Comparison of ENCODE assay signal across 24 mouse cellular contexts in the genomic region with DNA sequence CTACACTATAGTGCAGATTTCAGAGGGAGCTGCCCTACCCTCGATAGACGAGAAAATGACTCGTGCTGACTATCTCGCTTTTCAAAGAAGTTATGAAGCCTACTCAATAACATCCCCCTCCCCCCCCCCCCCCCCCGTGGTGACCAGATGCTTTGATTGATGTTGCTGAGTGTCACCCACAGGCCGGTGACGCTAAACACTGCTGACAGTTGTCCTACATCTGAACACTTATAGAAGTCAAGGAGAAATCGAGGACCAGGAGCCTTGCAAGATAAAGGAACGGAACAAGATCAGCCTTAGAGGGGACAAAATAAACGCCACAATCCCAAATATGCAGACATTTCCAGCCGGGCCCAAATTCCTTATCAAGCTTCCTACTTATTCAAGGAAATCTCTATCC.
"Had no signal": no experiment of that assay in that cellular context is flagged by ENCODE, and none has a peak within 500 bp of the region (broad histone marks: within the 10 kb centered on the region; RNA-seq: fewer than 3 reads in every experiment).

No protein-coding gene starts in this region.

- H3K9me3 ChIP-seq: heart, embryonic 13.5 days; heart, embryonic 15.5 days; hindbrain, embryonic 12.5 days; limb, embryonic 10.5 days; limb, embryonic 12.5 days had no signal

- H3K4me1 ChIP-seq: limb, embryonic 10.5 days; limb, embryonic 12.5 days had no signal

- H3K9ac ChIP-seq: heart, embryonic 13.5 days; heart, embryonic 15.5 days; hindbrain, embryonic 12.5 days; hindbrain, embryonic 14.5 days; limb, embryonic 12.5 days had no signal

- ATAC-seq: forebrain, embryonic 16.5 days; hindbrain, embryonic 16.5 days; inflammation-experienced regulatory T-cells, adult 6 months; intestine, postnatal 0 days had no signal

- H3K27ac ChIP-seq: gastrocnemius, adult 2 months; heart, adult 2 months; heart, embryonic 13.5 days; heart, embryonic 15.5 days; hindbrain, embryonic 12.5 days; hindbrain, embryonic 14.5 days; layer of hippocampus, adult 2 months; left cerebral cortex, adult 2 months; limb, embryonic 10.5 days; limb, embryonic 12.5 days had no signal

- DNase-seq: gastrocnemius, adult 2 months; gastrocnemius, postnatal 10 days; gastrocnemius, postnatal 25 days; heart, adult 2 months; heart, postnatal 4 days; kidney, adult 18-20 months; kidney, adult 8-10 months; kidney, postnatal 25 days; kidney, postnatal 4 days; liver had no signal

- H3K36me3 ChIP-seq: heart, embryonic 13.5 days; heart, embryonic 15.5 days; hindbrain, embryonic 12.5 days; limb, embryonic 10.5 days; limb, embryonic 12.5 days had no signal

- H3K27me3 ChIP-seq: heart, embryonic 13.5 days; heart, embryonic 15.5 days; hindbrain, embryonic 12.5 days; limb, embryonic 12.5 days had no signal

- H3K4me3 ChIP-seq: gastrocnemius, adult 2 months; heart, adult 2 months; heart, embryonic 13.5 days; heart, embryonic 15.5 days; hindbrain, embryonic 12.5 days; layer of hippocampus, adult 2 months; left cerebral cortex, adult 2 months; limb, embryonic 10.5 days; limb, embryonic 12.5 days had no signal

- H3K4me2 ChIP-seq: heart, embryonic 11.5 days; heart, embryonic 13.5 days; heart, embryonic 15.5 days; hindbrain, embryonic 12.5 days; hindbrain, embryonic 14.5 days; limb, embryonic 12.5 days; liver, embryonic 11.5 days had no signal
